Mouse (Mus musculus) forebrain, embryonic 13.5 days (tissue): ENCODE measurements at regions not wholly inside any gene's neighbourhood (a gene's known extent, or its start where the extent isn't known, plus 50 kb on each side); places are given as distances from the start of the nearest gene placed in this dataset.
"Not testable (repeated sequence)": the region's sequence is repeated elsewhere in the genome, so short reads cannot be mapped to it uniquely, and the experiment has no call there.

Experiments
- ATAC-seq: fragments of 200-750 bp; cut with Nextera tagmentation; 2 replicates; pipeline ENCODE4 v1.8.0; 2017
- H3K27ac ChIP-seq: fragments of 300-500 bp; sonication (generic); 2 replicates; pipeline ENCODE4 v1.5.1; 2015; ENCODE audit warnings: inconsistent platforms, mild to moderate bottlenecking, moderate library complexity
- H3K27me3 ChIP-seq: fragments of 300-500 bp; sonication (generic); 2 replicates; pipeline ENCODE4 v1.6.1; 2015; ENCODE audit warnings: mild to moderate bottlenecking, inconsistent platforms
- H3K36me3 ChIP-seq: fragments of 300-500 bp; sonication (generic); 2 replicates; pipeline ENCODE4 v1.6.1; 2015; ENCODE audit warnings: mild to moderate bottlenecking, inconsistent platforms; ENCODE audit not compliant: poor library complexity, severe bottlenecking
- H3K4me1 ChIP-seq: fragments of 300-500 bp; sonication (generic); 2 replicates; pipeline ENCODE4 v1.6.1; 2015; ENCODE audit warnings: inconsistent platforms
- H3K4me2 ChIP-seq: fragments of 300-500 bp; sonication (generic); 2 replicates; pipeline ENCODE4 v1.6.1; 2015; ENCODE audit warnings: inconsistent platforms, mild to moderate bottlenecking, moderate library complexity
- H3K4me3 ChIP-seq: fragments of 300-500 bp; sonication (generic); 2 replicates; pipeline ENCODE4 v1.5.1; 2015; ENCODE audit warnings: mild to moderate bottlenecking, inconsistent platforms
- H3K9ac ChIP-seq: fragments of 300-500 bp; sonication (generic); 2 replicates; pipeline ENCODE4 v1.6.1; 2015; ENCODE audit warnings: mild to moderate bottlenecking, inconsistent platforms
- H3K9me3 ChIP-seq: fragments of 300-500 bp; sonication (generic); replicated peaks from 2 replicates; pipeline ENCODE4 v1.6.1; 2016; ENCODE audit warnings: inconsistent platforms
- WGBS: fragments of 180-500 bp; shearing (Covaris S2); methylation state at CpG from one replicate; pipeline ENCODE4 v1.1.7; 2015; 5-methylcytosine and 5-hydroxymethylcytosine counted together

DNA sequence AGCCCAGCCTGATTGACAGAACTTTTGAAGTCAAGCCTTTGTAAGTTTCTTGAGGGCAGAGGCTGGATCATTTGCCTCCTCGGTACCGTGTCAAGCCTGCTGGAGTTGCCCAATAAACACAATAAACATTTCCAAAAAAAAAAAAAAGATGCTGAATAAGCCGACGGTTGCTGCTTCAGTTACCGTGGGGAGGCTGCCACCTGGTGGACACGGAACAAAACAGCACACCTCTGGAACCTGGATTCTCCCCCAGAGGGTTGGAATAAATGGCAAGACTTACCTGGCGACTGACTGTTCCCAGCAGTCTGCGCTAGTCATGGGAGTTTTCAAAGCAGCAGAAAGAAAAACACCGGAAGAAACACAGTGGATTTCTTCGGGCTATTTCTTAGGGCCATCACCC, 136.3 kb upstream of the Adamts18 start:
- Histone ChIP-seq H3K4me3 (no peak overlapping the region), H3K36me3 (no peaks in the 10 kb centered on the region), H3K4me1 (peaks cover 7% of the 10 kb centered on the region), H3K27me3 (no peaks in the 10 kb centered on the region), H3K4me2 (no peak overlapping the region), H3K9me3 (no peaks in the 10 kb centered on the region), H3K27ac (no peak overlapping the region), H3K9ac (no peak overlapping the region)
- peak; percentile 45; the same call in 1 of the 2 replicates for ATAC-seq
- 13% methylated on average over 10 of the region's 10 CpGs for WGBS

- Histone ChIP-seq H3K27me3 (no peaks in the 10 kb centered on the region), H3K36me3 (no peaks in the 10 kb centered on the region), H3K4me2 (no peak overlapping the region), H3K4me3 (no peak overlapping the region), H3K27ac (no peak overlapping the region), H3K9me3 (no peaks in the 10 kb centered on the region), H3K9ac (no peak overlapping the region), H3K4me1 (peaks cover 7% of the 10 kb centered on the region)
- WGBS, result 57% methylated on average over 11 of the region's 11 CpGs
- ATAC-seq, result no peak
Observed at GRCm38 (mm10) chr8:113985471-113985870, 136.9 kb upstream of the Adamts18 start.

GRCm38 (mm10) chr8:113985948-113986347, 137.4 kb upstream of the Adamts18 start:
- Histone ChIP-seq H3K4me2 (no peak overlapping the region), H3K9me3 (no peaks in the 10 kb centered on the region), H3K4me1 (peaks cover 7% of the 10 kb centered on the region), H3K27me3 (no peaks in the 10 kb centered on the region), H3K36me3 (no peaks in the 10 kb centered on the region), H3K27ac (no peak overlapping the region), H3K4me3 (no peak overlapping the region), H3K9ac (no peak overlapping the region)
- no peak for ATAC-seq
- WGBS, result 80% methylated on average over 7 of the region's 7 CpGs

- ATAC-seq, result no peak
- no peaks in the 10 kb centered on the region for H3K27me3 ChIP-seq
- H3K36me3 ChIP-seq, result no peaks in the 10 kb centered on the region
- no peaks in the 10 kb centered on the region for H3K4me1 ChIP-seq
- WGBS, result 91% methylated on average over 9 of the region's 9 CpGs
- no peak overlapping the region for H3K4me3 ChIP-seq
- no peak overlapping the region for H3K9ac ChIP-seq
- no peaks in the 10 kb centered on the region for H3K9me3 ChIP-seq
- H3K27ac ChIP-seq, result no peak overlapping the region
- H3K4me2 ChIP-seq, result no peak overlapping the region
Observed at GRCm38 (mm10) chr8:113990718-113991117, 142.2 kb upstream of the Adamts18 start.

GRCm38 (mm10) chr8:113998881-113999280, 134.5 kb upstream of the Nudt7 start:
- Histone ChIP-seq H3K4me3 (no peak overlapping the region), H3K4me2 (no peak overlapping the region), H3K4me1 (no peaks in the 10 kb centered on the region), H3K27me3 (no peaks in the 10 kb centered on the region), H3K9ac (no peak overlapping the region), H3K36me3 (no peaks in the 10 kb centered on the region), H3K9me3 (no peaks in the 10 kb centered on the region), H3K27ac (no peak overlapping the region)
- ATAC-seq, result no peak
- 75% methylated on average over 6 of the region's 6 CpGs for whole genome bisulfite sequencing

DNA sequence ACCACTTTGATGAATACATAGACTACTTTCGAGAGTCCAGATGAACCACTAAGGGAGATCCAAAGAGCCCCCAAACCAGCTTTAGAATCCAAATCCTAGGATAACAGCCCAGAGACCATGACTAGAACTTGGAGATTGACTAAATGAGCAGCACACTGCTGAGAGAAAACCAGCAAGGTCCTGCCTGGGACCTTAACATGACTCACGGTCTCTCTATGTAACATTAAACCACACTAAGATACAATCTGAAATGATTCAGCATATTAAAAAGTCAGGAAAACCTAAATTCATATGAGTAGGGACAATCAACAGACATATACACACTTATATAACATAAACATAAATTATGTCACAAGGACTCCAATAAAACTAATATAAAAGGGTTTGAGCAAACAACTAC, 131.7 kb upstream of the Nudt7 start:
- 90% methylated on average over 2 of the region's 2 CpGs for WGBS

DNA sequence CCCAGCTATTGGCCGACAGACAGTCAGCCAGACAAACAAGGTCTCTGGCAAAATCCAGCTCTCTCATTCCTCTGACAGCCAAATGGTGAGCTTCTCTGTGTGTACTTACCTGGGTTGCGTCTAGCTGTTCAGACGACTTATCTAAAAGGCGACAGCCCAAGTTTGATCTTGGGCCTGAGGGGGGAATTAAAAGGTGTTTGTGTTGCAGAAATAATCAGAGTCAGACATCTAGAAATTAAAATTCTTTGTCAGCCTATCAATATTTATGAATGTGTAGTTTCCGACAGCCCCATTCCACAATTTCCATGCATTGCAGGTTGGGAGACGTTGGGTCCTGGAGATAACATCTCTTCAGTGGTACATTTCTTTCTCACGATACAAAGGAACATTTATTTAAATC, 128.9 kb upstream of the Nudt7 start:
- no peaks in the 10 kb centered on the region for H3K27me3 ChIP-seq
- no peak overlapping the region for H3K4me2 ChIP-seq
- H3K36me3 ChIP-seq, result no peaks in the 10 kb centered on the region
- no peak for ATAC-seq
- no peak overlapping the region for H3K4me3 ChIP-seq
- H3K9ac ChIP-seq, result no peak overlapping the region
- no peaks in the 10 kb centered on the region for H3K9me3 ChIP-seq
- WGBS, result 91% methylated on average over 7 of the region's 7 CpGs
- no peak overlapping the region for H3K27ac ChIP-seq
- H3K4me1 ChIP-seq, result no peaks in the 10 kb centered on the region

More for the DNA sequence above, 131.7 kb upstream of the Nudt7 start:
- Histone ChIP-seq H3K9me3 (no peaks in the 10 kb centered on the region), H3K9ac (no peak overlapping the region), H3K27ac (no peak overlapping the region), H3K27me3 (no peaks in the 10 kb centered on the region), H3K36me3 (no peaks in the 10 kb centered on the region), H3K4me3 (no peak overlapping the region), H3K4me1 (no peaks in the 10 kb centered on the region), H3K4me2 (no peak overlapping the region)
- no peak for ATAC-seq

- Histone ChIP-seq H3K4me2 (no peak overlapping the region), H3K27me3 (no peaks in the 10 kb centered on the region), H3K9ac (no peak overlapping the region), H3K27ac (no peak overlapping the region), H3K4me3 (no peak overlapping the region), H3K4me1 (no peaks in the 10 kb centered on the region), H3K36me3 (no peaks in the 10 kb centered on the region), H3K9me3 (no peaks in the 10 kb centered on the region)
- 90% methylated on average over 5 of the region's 5 CpGs for WGBS
- ATAC-seq, result no peak
Observed at GRCm38 (mm10) chr8:114006587-114006986, 126.8 kb upstream of the Nudt7 start.

DNA sequence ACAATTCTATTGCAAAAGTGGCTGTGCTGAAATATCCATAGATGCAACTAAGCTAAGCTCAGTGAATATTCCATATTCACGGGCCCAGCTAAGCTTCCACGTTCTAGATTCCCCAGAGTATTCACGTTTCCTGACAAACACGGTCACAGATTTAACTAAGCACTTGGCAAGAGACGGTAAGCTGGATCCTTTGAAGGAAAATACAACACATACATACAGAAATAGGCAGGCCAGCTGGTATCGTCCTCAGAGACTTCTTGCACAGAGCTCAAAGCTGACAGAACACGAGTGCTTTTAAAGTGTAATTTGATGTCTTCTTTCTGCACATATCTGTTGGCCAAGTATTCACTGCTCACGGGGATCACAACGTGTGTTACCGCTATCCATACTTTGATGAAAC, 126.3 kb upstream of the Nudt7 start:
- Histone ChIP-seq H3K9ac (no peak overlapping the region), H3K4me3 (no peak overlapping the region), H3K27ac (no peak overlapping the region), H3K36me3 (no peaks in the 10 kb centered on the region), H3K9me3 (no peaks in the 10 kb centered on the region), H3K4me2 (no peak overlapping the region), H3K4me1 (no peaks in the 10 kb centered on the region), H3K27me3 (no peaks in the 10 kb centered on the region)
- WGBS, result 90% methylated on average over 10 of the region's 10 CpGs
- ATAC-seq, result no peak

GRCm38 (mm10) chr8:114018364-114018763, 115.0 kb upstream of the Nudt7 start:
- no peak overlapping the region for H3K4me3 ChIP-seq
- H3K4me1 ChIP-seq, result no peaks in the 10 kb centered on the region
- H3K27ac ChIP-seq, result no peak overlapping the region
- ATAC-seq, result no peak
- no peaks in the 10 kb centered on the region for H3K9me3 ChIP-seq
- H3K36me3 ChIP-seq, result no peaks in the 10 kb centered on the region
- no peaks in the 10 kb centered on the region for H3K27me3 ChIP-seq
- H3K9ac ChIP-seq, result no peak overlapping the region
- H3K4me2 ChIP-seq, result no peak overlapping the region
- WGBS, result 73% methylated on average over 5 of the region's 5 CpGs

DNA sequence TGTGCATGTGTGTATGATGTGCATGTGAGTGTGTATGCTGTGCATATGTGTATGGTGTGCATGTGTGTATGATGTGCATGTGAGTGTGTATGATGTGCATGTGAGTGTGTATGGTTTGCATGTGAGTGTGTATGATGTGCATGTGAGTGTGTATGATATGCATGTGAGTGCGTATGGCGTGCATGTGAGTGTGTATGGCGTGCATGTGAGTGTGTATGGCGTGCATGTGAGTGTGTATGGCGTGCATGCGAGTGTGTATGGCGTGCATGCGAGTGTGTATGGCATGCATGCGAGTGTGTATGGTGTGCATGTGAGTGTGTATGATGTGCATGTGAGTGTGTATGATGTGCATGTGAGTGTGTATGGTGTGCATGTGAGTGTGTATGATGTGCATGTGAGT, 103.2 kb upstream of the Nudt7 start:
- H3K4me2 ChIP-seq, H3K36me3 ChIP-seq, ATAC-seq, H3K4me1 ChIP-seq, H3K9ac ChIP-seq, H3K27me3 ChIP-seq, H3K27ac ChIP-seq, H3K4me3 ChIP-seq, H3K9me3 ChIP-seq: not testable (repeated sequence)
- 93% methylated on average over 9 of the region's 9 CpGs for WGBS

DNA sequence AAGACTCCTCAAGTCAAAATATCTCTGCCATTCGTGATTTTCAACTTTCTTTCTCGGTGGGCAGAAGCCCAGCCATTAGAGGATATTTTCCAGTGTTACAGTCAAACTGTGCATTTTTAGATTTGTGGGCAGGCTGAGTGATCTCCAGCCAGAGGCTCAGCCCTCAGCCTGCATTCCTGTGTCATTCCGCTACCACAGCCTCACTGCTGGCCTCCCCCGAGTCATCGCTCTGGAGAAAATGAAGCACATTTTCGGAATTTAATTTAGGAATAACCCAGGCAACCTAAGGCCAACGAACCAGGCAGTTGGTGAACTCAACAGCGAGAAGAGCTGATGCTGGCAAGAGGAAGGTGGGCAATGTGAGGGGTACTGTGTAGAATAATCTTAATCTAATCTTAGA, 80.9 kb upstream of the Nudt7 start:
- ATAC-seq, result no peak
- Histone ChIP-seq H3K4me1 (no peaks in the 10 kb centered on the region), H3K9me3 (no peaks in the 10 kb centered on the region), H3K4me2 (no peak overlapping the region), H3K36me3 (no peaks in the 10 kb centered on the region), H3K27me3 (no peaks in the 10 kb centered on the region), H3K9ac (no peak overlapping the region), H3K27ac (no peak overlapping the region), H3K4me3 (no peak overlapping the region)
- WGBS, result 85% methylated on average over 8 of the region's 8 CpGs

- H3K4me1 ChIP-seq, result no peaks in the 10 kb centered on the region
- no peak overlapping the region for H3K4me2 ChIP-seq
- H3K36me3 ChIP-seq, result no peaks in the 10 kb centered on the region
- no peak overlapping the region for H3K9ac ChIP-seq
- H3K4me3 ChIP-seq, result no peak overlapping the region
- no peaks in the 10 kb centered on the region for H3K27me3 ChIP-seq
- no peaks in the 10 kb centered on the region for H3K9me3 ChIP-seq
- H3K27ac ChIP-seq, result no peak overlapping the region
- ATAC-seq, result no peak
Observed at GRCm38 (mm10) chr8:114063566-114063965, 69.8 kb upstream of the Nudt7 start.
